Mouse (Mus musculus) right cerebral cortex, postnatal 36 days (tissue): ENCODE data around the gene Prpf3.
A peak's percentile ranks its signal among the peaks of the same experiment; 100 is the strongest.
"Not testable (repeated sequence)": the region's sequence is repeated elsewhere in the genome, so short reads cannot be mapped to it uniquely, and the experiment has no call there.

Experiments
- DNase-seq, 2 experiments: peaks; one replicate each; pipeline ENCODE4 v3.0.0; 2022; ENCODE audit warnings: low spot score in 2 of 2, mixed read lengths in 1 of 2

Gene Prpf3

DNA sequence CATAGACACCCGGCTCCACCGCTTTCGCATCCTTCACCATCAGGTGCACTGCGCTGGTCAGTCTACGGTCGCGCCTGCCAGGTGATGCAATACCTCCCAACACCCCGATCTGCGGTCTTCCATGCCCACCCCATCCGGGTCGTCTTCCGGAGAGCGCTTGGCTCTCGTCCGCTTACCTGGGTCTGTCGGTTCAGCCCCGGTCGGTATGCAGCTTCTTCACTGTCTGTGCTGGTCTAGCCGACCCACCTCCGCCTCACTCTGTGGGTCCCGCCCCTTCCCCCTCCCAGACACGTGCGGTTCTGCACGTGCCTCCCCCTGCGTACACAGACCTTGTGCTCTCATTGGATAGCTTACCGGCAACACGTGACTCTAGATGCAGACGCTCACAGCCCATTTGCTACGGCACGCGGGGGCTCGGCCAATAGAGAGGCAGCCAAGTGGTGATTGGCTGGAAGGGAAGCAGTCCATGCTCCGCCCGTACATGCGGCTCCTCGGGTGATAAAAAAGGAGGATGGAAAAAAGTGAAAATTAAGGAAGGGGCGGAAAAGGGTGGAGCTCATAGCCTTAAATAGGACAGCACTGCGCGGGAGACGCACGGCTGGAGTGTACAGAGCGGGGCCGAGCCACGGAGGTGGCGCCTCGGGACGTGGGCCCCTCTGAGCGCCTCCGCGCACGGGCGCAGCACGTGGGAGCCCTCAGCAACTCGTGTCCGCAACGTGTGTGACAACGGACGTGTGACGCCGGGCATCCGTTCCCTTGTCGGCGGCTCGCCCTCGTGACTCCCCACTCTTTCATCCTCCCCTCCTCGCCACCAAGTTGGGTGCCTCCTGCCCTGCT lies 26.5 kb upstream of the Prpf3 start, which contains the start of gene Ciart:
Gene Ciart (minus strand): TSS at position 273 of the 837 bp plus-strand sequence.
- peak; percentile 97 to 99 for DNase-seq

DNA sequence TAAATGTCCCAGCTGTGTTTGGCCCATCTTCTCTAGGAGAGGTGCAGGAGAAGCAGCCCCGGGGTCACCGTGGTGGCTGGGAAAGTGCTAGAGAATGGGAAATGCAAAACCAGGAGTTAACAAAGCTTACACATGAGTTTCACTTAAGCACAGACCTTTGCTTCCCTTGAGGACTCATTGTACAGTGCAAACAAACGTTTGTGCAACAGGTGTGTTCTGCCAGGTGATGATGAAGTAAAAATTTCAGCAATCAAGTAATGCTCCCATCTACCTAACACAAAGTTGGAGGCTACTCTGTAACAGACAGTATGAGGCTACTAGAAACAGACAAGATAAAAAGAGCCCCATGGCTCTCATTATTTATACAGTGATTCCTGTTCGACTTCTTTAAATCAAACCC lies 23.4 kb upstream of the Prpf3 start:
- DNase-seq: no peak

DNA sequence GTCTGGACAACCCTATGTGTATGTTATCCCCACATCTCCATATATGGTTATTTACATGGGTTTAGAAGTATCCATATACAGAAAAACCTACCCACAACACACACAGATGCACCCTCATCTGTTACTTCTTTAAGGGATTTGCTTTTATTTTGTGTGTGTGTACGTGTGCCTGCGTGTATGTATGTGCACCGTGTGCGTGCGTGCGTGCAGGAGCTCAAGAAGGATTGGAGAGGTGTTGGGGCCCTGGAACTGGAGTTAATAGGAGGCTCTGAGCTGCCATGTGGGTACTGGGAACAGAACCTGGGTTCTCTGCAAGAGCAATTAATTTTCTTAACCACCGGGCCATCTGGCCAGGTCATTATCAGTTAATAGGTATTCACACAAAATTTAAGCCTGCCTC lies 16.4 kb upstream of the Prpf3 start:
- DNase-seq: no peak

DNA sequence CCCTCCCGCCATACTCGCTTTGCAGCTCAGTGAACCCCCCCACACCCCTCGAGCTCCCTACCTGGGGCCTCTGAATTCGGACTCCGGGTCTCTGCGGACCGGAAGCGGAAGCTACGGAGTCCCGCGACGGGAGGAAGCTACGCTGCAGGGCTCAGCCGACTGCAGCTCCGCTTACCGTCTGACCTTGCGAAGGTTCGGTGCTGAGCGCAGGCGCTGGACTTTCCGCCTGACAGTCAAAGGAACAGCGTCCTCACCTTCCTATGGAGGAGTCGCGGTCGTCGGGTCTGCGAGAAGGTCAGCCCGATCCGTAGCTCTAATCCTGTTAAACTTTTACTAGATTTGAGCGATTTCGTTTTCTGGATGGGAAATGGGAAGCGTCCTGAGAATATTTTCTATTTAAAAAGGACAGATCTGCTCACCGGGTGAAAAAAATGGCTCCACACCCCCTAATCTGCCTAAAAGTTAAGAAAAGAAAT lies 15.7 kb upstream of the Prpf3 start, which contains the start of gene Mrps21:
Gene Mrps21 (minus strand): TSS at position 128 of the 476 bp plus-strand sequence.
- DNase-seq: peak; percentile 79 to 88

DNA sequence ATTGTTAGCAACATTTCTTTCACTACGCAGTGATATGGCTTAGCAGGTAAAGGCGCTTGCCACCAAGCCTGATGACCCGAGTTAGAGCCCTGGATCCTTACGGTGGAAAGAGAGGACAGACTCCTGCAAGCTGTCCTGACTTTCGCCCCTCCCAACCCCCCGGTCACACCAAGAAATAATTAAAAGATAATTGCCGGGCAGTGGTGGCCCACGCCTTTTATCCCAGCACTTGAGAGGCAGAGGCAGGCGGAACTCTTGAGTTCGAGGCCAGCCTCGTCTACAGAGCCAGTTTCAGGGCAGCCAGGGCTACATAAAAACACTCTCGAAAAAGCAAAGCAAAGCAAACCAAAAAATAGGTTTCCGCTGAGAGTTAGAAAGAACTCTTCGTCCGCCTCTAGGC lies 15.3 kb upstream of the Prpf3 start:
- no peak for DNase-seq

DNA sequence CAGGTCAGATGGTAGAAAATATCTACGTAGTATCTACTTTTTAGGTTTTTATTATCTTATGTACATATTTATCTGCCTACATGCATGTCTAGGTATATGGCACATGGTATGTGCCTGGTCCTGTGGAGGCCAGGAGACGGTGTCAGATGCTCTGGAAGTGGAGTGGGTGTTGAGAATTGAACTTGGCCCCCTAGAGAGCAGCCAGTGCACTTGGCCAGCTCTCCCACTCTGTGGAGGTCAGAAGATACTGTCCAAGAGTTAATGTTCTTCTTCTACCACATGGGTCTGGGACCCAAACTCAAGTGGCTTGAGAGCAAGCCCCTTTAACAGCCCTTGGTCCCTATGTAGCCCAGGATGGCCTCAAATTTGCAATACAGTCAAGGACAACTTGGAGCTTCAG lies 11.7 kb upstream of the Prpf3 start:
- DNase-seq: no peak

DNA sequence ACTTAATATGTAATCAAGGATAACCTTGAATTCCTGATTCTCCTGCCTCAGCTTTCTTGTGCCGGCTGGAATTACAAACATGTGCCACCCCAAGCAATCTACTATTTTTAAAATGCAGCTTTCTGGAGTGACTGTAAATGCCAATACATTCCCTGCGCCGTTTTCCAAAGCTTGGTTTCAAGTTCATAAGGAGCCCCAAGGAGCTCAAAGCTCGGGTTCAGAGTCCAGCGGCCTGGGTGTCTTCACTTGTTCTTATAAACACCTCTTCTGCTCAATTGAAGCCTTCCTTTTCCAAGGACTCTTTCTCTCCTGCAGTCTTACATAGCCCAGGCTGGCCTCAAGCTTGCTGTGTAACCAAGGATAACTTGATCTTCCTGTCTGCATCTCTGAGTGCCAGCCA lies 10.4 kb upstream of the Prpf3 start:
- no peak for DNase-seq

DNA sequence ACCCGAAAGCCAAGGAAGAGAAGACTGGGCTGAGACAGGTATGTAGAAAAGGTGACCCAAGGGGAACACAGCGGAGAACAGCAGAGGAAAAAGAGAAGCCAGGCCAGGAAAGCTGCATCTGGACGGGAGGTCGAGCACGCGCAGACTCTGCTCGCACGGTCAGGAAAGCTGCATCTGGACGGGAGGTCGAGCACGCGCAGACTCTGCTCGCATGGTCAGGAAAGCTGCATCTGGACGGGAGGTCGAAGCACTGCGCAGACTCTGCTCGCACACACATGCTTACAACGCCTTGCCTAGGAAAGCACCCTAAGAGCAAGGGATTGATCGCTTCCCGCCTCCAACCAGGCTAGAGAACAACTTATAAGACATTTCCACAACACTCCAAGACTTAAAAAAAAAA lies 9.9 kb upstream of the Prpf3 start:
- no peak for DNase-seq

DNA sequence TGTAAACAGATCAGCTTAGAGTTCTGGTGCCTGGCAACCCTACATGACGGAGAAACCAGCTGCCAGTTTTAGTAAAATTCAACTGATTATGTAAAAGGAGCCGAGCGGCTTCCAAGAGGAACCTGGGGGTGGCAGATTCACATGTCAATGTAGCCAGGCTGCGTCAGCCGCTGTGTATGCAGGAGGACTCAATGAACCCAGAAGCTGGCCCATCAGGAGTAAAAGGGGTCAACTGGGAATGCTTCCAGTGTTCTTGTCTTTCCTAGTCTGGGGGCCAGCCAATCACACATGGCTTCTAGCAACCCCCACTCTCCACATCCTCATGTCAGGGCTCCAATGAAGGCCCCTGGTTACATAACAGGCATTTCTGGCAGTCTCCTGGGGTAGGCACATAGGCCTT lies 9.4 kb upstream of the Prpf3 start:
- DNase-seq: peak; percentile 74 to 86

DNA sequence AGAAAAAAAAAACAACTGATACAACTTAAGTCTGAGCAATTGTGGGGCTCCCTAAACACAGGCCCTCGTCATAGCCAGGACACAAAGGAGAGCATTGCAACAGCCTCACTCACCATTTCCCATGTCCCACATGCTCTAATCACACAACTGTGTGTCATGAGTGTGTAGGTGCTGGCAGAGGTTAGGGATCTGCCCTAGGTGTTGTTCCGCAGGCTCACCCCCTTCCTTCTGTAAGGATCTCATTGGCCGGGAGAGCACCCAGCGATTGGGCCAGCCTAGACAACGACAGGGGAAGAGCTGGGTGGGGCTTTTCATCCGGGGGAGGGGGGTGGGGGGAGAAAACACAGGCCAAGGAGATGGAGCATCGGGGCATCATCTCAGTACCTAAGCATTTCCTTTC lies 7.9 kb upstream of the Prpf3 start:
- no peak for DNase-seq

DNA sequence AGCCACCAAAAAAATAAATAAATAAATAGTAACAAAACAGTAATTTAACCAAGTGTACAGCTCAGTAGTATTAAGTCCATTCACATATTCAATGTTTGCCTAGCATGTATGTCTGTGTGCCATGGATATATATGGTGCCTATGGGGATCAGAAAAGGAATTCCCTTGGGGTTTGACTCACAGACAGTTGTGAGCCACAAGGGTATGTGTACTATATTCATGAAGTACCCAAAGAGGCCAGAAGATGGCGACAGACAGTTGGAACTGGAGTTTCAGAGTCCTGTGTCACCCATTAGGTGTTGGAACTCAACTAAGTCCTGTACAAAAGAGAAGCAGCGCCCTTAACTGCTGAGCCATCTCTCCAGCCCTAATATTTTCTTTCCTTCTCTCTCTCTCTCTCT lies 6.1 kb upstream of the Prpf3 start:
- DNase-seq: no peak

DNA sequence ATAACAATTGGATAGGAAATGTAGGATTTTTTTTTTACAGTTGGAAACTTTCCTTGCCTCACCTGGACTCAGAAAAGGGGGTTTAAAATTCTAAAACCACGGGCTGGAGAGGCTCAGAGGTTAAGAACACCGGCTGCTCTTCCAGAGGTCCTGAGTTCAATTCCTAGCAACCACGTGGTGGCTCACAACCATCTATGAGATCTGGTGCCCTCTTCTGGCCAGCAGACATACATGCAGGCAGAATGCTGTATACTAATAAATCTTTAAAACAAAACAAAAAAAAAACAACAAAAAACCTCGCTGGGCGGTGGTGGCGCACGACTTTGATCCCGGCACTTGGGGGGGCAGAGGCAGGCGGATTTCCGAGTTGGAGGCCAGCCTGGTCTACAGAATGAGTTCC lies 5.5 kb upstream of the Prpf3 start:
- DNase-seq: no peak

DNA sequence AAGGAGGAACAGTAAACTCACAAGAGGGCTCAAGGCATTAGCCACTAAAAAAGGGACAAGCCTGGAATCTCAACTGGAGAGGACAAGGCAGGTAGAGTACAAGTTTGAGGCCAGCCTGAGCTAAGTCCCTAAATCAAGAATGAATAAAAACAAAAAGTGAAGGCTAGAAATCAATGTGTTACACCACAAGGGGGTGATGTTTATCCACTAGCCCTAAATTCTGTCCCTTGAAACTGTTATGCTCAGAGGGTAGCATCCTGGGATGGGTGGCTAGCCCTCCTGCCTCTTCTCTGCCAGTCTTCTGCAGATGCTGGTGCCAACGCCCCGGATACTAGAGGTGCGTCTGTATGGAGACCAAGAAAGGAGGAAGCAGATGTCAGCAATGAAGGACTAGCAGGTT lies 4.6 kb upstream of the Prpf3 start:
- DNase-seq: no peak

DNA sequence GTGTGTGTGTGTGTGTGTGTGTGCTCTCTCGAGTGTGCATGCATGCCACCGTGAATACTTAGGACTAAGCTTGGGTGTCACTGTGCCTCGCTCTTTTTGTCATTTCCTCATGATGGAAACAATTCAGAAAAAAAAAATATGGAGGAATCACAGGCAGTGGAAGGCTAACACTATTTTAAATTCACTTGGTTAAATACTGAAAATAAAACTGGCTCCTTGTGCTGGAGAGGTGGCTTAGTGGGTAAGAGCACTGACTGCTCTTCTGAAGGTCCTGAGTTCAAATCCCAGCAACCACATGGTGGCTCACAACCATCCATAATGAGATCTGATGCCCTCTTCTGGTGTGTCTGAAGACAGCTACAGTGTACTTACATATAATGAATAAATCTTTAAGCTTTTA lies 2.6 kb upstream of the Prpf3 start:
- not testable (repeated sequence) for DNase-seq

DNA sequence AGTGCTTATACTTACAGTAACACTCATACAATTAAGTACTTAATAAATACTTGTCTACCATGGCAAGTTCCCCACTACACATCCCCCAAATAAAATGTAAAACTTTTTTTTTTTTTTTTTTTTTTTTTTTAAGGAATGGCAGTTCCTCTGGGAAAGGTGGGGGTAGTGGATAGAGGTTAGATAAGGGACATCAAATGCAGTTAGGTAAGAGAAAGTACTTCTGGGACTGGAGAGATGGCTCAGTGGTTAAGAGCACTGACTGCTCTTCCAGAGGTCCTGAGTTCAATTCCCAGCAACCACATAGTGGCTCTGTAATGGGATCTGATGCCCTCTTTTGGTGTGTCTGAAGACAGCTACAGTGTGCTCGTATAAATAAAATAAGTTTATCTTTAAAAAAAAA lies 1.4 kb upstream of the Prpf3 start:
- DNase-seq: not testable (repeated sequence)

DNA sequence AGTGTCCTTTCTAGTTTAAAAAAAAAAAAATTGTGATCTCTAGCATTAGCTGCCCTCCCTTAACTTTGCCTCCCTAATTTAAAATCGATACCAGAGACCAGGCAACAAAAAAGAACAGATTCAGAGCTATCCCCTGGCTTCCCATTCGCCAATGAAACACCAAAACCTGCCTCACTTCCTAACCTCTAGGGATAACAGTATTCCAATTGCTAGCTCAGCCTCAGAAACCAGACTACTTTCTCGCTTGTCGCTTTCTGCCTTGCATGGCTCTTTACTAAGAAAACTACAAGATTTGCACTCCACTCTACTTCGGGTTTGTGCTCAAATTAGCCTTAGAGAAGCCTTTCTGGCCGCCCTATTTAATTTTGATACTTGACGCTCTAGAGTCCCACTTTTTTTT lies 430 bp upstream of the Prpf3 start:
- DNase-seq: no peak

DNA sequence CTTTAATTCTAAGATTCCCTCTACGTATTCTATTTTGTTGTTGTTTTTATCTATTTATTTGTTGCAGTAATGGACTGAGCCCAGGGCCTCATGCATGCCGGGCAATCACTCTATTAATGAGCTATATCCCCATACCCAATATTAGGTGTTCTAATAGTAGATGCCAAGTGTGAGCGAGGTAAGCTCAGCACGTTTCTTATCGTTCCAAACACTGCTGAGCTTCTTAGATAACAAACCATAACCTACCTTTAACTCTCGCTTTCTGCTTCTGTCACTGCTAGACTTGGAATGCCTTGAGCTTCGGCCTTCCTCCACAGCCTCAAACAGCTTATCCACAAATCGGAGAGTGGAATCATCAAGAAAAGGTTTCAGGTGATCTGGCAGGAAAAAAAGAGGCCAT lies 4.4 kb downstream of the Prpf3 start:
- no peak for DNase-seq

DNA sequence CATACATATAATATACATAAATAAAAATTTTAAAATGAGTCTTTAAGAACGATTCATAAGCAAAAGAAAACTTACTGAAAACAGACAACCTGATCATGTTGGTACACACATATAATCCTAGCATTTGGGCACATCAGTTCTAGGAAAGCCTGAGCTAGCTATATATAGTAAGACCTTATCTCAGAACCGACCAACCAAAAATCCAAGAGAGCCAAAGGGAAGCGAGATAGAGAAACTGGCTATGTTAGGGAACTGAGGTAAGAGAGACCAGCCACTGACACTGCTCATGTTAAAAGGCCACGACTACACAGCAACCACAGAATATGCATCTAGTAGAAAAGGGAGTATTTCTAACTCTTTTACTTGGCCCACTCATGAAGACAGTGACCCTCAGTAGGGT lies 5.1 kb downstream of the Prpf3 start:
- DNase-seq: no peak

DNA sequence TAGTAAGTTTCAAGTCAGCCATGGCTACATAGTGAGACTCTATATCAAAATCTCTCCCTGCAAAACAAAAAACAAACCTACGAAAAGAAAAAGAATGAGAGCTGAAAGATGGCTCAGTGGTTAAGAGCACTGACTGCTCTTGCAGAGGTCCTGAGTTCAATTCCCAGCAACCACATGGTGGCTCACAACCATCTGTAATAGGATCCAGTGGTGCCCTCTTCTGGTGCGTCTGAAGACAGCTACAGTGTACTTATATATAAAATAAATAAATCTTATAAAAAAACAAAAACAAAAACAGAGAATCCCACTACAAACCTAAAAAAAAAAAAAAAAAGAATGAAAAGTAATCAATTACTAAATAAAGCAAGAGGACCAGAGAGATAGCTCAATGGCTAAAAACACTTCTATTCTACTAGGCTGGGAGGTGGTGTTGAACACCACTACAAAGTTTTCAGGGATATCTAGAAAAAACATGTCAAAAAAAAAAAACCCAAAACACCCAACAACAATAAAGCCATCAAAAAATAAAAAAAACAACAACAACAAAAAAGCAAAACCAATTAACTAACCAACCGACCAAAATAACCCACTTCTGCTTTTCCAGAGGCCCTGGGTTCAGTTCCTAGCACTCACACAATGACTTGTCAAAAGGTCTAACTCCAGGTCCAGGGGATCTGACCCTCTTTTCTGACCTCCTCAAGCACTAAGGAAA lies 13.0 kb downstream of the Prpf3 start:
- no peak for DNase-seq

DNA sequence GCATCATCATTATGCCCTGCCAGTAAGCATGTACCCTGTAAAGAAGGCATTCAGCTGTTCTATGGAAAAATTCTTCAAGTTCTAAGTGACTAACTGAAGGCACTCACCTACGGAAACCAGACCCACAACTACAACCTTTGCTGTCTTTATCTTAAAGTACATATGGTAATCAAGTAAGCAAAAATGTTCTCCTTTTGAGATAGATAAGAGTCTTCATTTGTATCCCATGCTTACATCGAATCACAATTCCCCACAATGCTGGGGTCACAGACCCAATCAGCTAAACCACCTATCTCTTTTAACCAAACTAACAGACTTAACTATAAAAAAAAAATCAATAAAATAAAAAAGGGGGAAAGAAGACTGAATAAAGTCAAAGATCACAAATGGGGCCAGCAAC lies 16.4 kb downstream of the Prpf3 start:
- DNase-seq: no peak

DNA sequence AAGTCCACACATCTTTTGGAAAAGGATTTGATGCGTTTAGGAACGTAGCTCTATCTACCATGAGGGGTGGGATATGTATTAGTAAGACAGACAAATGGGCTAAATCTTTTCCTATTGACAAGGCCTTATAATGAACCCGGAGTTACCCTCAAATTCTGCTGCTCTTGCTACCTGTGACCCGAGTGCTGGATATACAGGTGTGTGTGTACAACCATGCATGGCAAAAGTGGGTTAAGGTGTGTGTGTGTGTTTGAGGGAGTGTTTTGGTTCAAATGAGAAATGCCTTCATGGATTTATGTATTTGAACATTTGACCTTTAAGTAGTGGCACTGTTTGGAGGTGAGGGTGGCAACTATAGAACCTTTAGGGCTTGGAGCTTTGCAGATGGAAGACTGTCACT lies 26.6 kb downstream of the Prpf3 start:
- DNase-seq: no peak

DNA sequence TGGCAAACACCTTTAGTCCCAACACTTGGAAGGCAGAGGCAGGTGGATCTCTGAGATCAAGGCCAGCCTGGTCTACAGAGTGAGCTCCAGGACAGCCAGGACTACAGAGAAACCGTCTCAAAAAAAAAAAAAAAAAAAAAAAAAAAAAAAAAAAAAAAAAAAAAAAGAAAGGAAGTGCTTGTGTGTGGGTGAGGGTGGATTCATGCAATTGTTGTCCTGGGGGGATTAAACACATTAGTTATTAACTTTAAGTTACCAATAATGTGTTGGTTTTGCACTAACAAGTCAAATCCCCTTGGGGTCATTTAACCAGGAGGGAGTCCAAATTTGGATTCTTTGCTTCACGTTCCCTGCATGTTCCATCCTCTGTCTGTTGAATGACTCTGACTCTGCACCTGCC lies 29.4 kb downstream of the Prpf3 start:
- DNase-seq: no peak
